Mouse (Mus musculus): ENCODE results near the gene Bag1.
"Not testable (repeated sequence)": the region's sequence is repeated elsewhere in the genome, so short reads cannot be mapped to it uniquely, and the experiment has no call there.

Gene Bag1

GRCm38 (mm10) chr4:40948160-40948708 is at the start of gene Bag1, which contains the start of gene Chmp5:
Bag1 (minus strand) TSS chr4:40948294.
Chmp5 (plus strand) TSS chr4:40948407.
- peak; percentile 99 for DNase-seq

DNA sequence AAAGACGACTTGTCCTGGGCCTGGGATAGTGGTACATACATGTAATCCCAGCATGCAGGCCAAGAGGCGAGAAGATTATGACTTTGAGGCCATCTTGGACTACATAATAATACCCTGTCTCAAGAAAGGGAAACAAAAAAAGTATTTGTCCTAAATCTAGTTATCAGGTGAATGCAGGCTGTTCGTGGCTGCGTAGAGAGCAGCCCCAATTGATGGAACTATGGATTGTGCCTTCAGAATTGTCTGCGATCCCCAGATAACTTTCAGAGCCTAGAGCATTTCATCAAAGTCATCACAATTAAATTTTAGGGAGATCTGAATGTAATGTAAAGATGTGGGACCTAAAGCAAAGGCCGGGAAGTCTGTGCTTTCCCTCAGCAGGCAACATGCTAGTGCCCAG is 48.2 kb upstream of the Bag1 start:
- no peak for DNase-seq

DNA sequence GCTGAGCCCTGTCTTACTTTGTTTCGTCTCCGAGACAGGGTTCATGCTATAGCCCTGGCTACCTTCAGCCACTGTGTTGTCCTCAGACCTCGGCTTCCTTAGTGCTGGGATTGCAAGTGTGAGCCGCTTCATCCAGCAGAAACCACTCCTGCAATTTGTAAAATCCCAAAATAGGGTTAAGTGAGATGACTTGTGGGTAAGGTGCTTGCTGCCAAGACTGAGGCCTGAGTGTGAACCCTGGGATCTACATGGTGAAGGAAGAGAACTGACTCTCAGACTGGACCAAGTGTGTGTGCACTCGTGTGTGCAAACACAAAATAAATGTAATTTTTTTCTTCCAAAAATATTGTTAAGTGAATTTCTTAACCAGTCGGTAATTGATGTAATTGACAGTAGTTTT is 41.5 kb upstream of the Bag1 start:
- DNase-seq: no peak

GRCm38 (mm10) chr4:40983686-40984085 is 35.6 kb upstream of the Bag1 start:
- no peak for DNase-seq

GRCm38 (mm10) chr4:40982486-40982885 is 34.4 kb upstream of the Bag1 start:
- DNase-seq: no peak

DNA sequence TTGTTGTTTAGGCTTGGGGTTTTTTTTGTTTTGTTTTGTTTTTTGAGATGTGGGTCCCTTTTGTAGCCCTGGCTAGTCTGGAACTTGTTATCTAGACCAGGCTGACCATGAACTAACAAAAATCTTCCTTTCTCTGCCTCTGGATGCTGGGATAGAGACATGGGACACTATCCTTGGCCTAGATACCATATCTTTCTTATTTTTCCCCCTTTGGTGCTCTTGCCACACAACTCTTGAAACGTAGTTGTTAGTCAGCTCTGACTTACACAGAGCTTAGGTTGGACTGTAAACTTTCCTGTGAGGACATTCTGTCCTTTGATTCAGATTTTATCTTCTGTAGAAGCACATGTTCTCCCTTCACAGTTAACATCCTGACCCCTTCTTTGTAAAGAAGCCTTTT is 31.3 kb upstream of the Bag1 start:
- DNase-seq: no peak

DNA sequence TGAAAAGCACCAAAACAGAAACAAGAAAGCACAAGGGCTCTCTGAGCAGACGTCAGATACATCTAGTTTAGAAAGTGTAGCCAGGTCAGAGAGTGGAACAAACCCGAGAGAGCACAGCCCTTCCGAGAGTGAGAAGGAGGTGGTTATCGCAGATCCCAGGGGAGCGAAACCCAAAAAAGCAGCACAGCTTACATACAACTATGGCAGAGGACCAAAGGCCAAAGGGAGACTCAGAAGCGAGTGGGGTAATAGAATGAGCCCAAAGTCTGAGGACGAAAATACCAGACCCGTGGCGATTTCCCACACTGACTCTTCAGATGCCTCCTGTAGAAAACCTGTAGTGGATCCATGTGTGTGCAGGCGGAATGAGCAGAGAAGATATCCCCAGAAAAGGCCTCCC is 28.6 kb upstream of the Bag1 start:
- DNase-seq: no peak

GRCm38 (mm10) chr4:40975678-40976077 is 27.6 kb upstream of the Bag1 start:
- no peak for DNase-seq

- no peak for DNase-seq
These were observed 25.9 kb upstream of the Bag1 start for GRCm38 (mm10) chr4:40974011-40974410.

DNA sequence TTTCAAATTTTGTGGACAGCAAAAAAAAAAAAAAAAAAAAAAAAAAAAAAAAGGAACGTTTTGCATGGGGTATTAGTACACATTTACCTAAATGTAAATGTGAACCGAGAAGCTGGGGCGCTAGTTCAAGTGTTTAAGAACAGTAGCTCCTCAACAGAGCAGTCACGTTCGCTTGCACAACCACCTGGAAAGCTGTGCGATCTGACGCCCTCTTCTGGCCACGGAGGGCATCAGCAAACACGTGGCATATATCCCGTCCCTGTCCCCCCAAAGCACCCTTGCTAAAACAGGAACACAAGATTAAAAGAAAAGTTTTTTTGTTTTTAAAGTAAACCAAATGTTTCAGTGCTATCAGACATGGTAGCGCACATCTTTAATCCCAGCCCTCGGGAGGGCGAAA is 23.6 kb upstream of the Bag1 start:
- DNase-seq: no peak

DNA sequence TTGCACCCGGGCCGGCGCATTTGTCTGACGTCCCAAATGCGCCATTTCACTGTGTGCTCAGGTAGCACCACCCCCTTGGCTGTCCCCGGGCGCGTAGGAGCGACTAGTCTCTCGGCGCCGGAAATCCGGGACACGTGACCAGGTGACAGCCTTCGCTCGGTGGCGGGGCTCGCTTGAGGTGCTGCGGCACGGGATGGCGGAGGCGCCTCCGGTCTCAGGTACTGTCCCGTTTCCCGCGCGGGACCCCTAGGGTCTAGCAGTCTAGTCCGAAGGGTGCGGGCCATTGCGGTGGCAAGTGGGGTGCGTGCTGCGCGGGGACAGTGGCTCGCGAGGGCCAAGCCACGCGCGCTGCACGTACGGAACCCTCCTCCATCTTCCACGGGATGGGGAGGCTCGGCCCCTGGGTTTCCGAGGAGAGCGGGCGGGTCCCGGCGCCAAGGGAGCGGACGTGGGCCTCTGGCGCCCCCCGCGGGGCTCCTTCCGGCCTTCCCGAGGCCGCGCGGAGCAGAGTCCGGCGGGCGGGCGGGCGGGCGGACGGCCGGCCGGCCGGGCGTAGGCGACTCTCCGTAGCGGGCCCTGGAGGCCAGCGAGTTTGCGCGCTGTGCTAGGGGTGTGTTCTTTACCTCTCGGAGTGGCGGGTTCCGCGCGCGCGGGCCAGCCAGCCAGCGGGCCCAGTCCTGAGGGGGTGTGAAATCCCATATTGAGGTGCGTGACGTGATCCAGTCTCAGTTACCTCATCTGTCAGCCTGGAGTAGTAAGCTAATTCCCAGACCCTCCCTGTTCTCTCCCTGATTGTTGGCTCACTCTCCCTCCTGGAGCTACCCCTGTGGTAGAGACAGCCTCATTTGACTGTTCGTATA is 23.0 kb upstream of the Bag1 start, which contains the start of gene Nfx1:
Gene Nfx1, plus strand, starts transcription at position 65 of the 860 bp plus-strand sequence.
- peak; percentile 93 for DNase-seq

GRCm38 (mm10) chr4:40970592-40970841 is 22.4 kb upstream of the Bag1 start:
- no peak for DNase-seq

DNA sequence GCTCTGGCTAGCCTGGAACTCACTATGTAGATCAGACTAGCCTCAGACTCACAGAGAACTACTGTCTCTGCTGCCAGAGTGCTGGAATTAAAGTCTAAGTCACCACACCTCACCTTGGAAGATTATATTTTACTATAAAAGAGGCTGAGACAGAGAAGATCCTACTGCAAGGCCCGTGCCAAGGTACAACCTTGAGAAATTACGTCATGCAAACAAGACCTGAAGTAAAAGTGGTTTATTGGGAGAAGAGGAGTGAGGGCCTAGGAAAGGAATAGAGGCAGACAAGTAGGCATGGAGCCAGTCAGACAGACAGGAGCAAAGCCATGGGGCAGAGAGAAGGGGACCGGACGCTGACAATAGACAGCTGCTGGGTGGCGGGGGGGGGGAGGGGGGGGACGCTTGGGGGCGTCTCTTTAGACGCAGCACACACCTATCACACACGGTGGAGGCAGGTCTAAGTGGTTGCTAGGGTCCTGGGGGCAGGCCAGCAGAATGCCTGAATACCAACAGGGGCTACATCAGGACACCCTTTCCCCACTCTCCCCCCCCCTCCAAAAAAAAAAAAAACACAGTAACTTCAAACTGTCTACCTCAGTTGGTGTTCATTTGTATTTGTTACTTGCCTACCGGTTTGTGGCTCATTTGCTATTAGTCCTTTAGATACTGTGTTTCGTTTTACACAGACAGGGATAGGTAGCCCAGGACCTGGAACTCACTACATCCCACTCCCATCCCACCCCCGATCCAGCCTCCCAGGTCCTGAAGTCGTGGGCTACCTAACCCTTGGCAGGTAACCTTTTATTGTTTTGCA is 21.9 kb upstream of the Bag1 start:
- DNase-seq: no peak

DNA sequence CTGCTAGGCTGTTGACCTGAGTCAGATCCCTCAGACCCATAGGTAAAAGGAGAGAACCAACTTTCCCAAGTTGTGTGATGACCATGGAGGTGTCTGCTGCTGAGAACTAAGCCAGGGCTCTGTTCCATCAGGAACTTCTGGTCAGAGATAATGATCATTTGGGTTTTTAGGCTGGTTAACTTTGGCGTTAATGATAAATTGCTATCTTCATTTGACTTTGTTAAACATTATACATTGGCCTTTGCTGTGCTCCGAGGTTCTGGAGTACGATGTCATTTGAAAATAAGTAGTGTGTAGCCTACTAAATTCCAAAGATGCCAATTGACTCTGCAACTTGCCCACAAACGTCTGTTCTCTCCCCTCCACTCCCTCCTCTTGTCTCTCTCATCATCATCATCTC is 21.1 kb upstream of the Bag1 start:
- DNase-seq: no peak

DNA sequence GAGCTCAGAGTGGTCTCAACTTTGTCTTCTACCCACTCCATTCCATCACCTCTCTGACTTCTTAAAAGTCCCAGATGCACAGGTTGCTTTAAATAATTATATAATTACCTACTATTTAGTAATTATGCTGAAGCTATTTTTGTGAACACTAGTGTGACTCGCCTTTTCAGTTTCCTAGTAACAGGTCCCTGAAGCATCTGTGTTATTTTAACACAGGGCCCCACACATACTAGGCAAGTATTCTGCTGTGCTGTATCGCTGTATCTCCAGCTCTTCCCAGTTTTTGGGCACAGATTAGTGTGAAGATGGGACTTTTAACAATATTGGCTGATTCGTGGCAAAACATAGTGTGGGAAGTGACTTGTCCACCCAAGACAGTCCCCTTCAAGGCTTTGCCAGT is 15.4 kb upstream of the Bag1 start:
- DNase-seq: no peak

GRCm38 (mm10) chr4:40955942-40956341 is 7.8 kb upstream of the Bag1 start:
- no peak for DNase-seq

DNA sequence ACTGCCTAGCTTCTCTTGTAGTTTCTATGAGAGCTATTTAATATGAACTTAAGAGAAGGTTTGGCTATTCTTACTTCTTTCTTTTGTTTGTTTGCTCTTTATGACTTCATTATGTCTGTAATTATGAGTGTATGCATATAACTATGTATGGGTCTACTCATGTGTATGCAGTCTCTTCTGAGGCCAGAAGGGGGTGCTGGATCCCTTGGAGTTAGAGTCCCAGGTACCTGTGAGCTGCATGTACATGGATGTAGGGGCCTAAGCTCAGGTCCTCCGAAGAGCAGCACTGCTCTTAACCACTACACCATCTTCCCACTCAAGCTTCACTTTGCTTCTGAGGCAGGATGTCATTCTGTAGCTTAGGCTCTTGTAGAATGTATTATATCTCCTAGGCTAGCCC is 5.4 kb upstream of the Bag1 start:
- DNase-seq: no peak

- no peak for DNase-seq
These were observed 432 bp downstream of the Bag1 start for GRCm38 (mm10) chr4:40947565-40948159.

DNA sequence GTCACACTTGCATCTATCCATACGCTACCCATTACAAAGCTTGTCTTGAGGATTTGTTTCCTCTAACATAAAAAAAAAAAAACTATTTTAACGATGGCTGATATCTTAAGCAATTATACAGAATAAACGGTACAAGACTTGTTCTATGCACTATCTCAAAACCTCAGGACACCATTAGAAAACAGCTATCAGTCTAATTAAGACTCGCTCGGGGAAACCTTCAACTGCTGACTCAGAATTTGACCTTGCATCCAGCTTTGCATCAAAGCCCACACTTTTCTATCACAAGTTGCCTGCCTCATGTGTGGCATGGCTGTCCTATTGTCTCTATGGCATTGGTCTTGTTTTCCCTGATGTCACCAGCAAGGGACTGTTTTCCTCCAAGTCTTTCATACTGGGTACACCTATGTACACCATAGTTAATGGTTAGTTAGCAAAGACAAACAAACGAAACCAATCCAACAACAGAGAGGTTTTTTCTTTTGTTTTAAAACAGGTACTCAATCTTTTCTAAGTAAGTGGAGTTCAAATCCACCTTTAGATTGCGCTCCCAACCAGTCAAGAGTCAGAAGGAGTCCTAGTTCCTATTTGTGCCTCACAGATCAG is 1.5 kb downstream of the Bag1 start:
- DNase-seq: no peak

GRCm38 (mm10) chr4:40943651-40944050 is 4.4 kb downstream of the Bag1 start:
- no peak for DNase-seq

DNA sequence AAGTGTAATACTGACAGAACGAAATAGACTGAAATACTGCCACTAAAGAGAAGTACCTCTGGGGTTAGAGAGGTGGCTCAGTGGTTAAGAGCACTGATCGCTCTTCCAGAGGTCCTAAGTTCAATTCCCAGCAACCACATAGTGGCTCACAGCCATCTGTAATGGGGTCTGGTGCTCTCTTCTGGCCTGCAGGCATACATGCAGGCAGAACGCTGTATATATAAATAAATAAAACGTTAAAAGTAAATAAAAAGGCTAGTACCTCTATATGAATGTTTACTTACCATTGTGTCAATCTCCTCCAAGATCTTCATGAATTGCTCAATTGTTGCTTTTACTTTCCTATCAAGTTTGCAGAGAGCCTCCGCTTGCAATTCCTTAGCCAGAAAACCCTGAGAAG is 9.3 kb downstream of the Bag1 start:
- DNase-seq: no peak

DNA sequence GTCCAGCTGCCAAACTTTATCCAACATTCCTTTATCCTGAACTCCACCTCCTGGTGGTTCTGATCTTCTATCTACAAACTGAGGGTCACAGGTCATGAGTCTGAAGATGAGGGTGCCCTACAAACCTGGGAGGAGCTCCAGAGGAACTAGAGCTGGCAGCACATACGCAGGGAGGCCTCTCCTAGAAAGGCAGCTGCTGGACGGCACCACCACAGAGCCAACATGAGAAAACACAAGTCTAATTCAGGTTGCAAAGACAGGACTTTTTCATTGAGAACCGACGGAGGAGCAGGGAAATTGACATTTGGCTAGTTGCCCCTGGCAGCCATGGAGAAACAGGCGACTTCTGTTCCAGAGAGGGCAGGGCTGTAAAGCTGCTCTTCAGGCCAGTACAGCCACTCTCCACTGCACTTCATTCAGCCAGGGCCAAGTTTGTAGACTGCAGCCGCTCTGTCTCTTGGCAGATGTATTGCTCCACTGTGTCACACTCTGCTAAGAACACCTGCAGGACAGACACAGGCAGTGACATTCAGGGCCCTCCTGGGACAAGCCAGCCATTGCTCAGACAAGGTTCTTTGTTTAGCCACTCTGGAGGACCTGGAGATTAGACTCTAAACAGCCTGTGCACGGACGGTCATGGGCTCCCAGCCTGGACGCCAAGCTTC is 11.8 kb downstream of the Bag1 start:
- no peak for DNase-seq

DNA sequence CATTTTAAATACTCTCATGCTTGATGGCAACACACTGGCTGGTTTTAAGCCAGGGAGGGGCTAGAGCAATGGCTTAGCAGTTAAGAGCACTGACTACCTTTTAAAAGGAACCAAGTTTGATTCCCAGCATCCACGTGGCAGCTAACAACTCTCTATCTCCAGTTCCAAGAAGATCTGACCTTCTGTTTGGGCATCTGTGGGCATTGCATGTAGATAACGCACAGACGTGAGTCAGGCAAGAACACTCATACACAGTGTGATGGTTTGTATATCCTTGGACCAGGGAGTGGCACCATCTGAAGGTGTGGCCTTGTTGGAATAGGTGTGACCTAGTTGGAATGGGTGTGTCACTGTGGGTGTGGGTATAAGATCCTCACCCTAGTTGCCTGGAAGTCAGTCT is 13.7 kb downstream of the Bag1 start:
- not testable (repeated sequence) for DNase-seq

All from cerebellum, adult 11 months (tissue).